Mouse (Mus musculus) E14TG2a.4 (cell line): ENCODE measurements around the gene Fmn2.

Experiments
- CTCF ChIP-seq: conservative IDR thresholded peaks from 2 replicates; pipeline ENCODE4 v1.5.1; 2014; ENCODE audit warnings: low read length
- NANOG ChIP-seq: IDR thresholded peaks from 2 replicates; pipeline ENCODE4 v1.6.1; 2014; ENCODE audit warnings: borderline replicate concordance, low read length, mixed read lengths
- POU5F1 ChIP-seq: IDR thresholded peaks from 2 replicates; pipeline ENCODE4 v1.6.1; 2014; ENCODE audit warnings: low read length, borderline replicate concordance

DNA sequence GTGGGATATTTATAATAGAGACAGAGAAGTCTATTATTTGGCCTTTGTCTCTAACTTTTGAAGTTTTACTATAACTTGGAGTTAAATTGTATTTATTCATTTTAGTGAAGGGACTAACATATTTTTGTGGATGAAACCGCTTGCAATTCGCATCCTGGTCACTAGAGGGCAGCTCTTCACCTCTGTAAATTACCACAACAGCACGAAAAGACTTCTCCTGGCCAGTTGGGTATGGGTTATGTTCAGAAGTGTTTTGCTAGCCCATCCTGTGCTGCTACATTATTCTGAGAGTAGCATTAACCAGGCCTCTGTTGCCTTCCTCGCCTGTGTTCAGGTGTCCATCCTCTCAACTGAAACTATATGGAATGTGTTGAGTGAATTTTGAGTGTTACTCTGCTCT, 93.4 kb downstream of the Fmn2 start:
- TF ChIP-seq CTCF (peak; percentile 64), NANOG (no peak), POU5F1 (no peak)
